Mouse (Mus musculus): Measurements from ENCODE around the gene Selenof.

DNA sequence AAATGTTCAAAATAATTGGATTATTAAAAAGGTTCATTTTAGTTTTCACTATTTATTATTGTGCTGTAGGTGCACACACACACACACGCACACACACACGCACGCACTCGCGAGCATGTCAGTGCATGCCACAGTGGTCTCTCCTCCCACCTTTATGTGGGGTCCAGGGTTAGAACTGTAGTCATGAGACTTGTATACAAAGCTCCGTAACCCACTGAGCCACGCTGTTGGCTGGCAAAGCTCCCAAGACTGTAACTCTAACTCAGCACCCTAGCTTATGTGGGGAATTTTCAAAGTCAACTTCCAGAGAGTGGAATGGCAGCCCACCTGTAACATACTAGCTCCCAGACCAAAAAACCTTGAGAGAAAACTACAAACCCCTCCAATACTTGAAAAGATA lies 25.0 kb upstream of the Selenof start:
- no peak for TF ChIP-seq CTCF (conservative IDR thresholded peaks at IDR 0.05; ENCODE audit: insufficient read depth, insufficient read length, low read depth, low read length)
- no peak for TF ChIP-seq POLR2A (IDR thresholded peaks at IDR 0.05; ENCODE audit: low read depth, low read length)

All from kidney, adult 2 months (tissue).